Mouse (Mus musculus): ENCODE measurements around the gene Zfpl1. TPM values are rescaled to one million over a fixed set of nuclear protein-coding genes. Genes with fewer than 3 reads are reported as not detected.

The Zfpl1 gene
- total and polyA plus RNA-seq, 2 experiments: 7.9 to 49.1 TPM

DNA sequence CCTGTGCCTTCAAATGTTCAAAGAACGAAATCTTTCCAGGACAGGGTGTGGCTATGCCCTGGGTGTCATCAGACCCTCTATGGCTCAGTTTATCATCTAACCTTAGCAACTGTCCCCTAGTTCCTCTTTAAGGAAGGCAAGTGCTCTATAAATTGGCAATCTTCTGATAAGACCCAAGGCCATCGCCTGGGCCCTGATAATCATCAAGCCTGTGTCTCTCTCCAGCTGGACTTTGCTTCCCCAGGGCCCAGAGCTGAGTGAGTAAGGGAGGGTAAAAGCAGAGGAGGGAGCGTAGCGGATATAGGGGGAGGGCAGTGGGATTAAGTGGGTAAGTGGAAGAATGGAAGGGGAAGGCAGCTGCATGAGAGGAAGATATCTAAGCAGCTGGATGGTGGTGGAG lies 19.7 kb upstream of the Zfpl1 start:
- WGBS: 82% methylated on average over 4 of the region's 4 CpGs
- Histone ChIP-seq H3K36me3 (ENCODE audit: control insufficient read depth, insufficient read depth, low read length) (no peaks in the 10 kb centered on the region), H3K27ac (replicated peaks; ENCODE audit: insufficient read depth, low read depth, low read length) (no peak overlapping the region), H3K9ac (ENCODE audit: low read depth, low read length) (no peak overlapping the region), H3K27me3 (ENCODE audit: control insufficient read depth, insufficient read depth, low read length) (peaks cover 2% of the 10 kb centered on the region; the same call in 1 of the 2 replicates), H3K4me1 (ENCODE audit: control insufficient read depth, insufficient read depth, low read length) (no peaks in the 10 kb centered on the region), H3K79me2 (ENCODE audit: control insufficient read depth, insufficient read depth, low read length) (no peaks in the 10 kb centered on the region), H3K4me3 (ENCODE audit: insufficient read depth, low read depth, low read length) (no peak overlapping the region)
- TF ChIP-seq POLR2A (IDR thresholded peaks at IDR 0.05; ENCODE audit: extremely low read depth, insufficient read depth, low read length): no peak
- TF ChIP-seq CTCF (IDR thresholded peaks at IDR 0.05; ENCODE audit: low read depth, low read length): no peak
- DNase-seq (ENCODE audit: extremely low read depth, low read depth, low spot score): no peak

GRCm38 (mm10) chr19:6102169-6102853 lies 17.6 kb upstream of the Zfpl1 start:
- no peak overlapping the region for H3K27ac ChIP-seq (replicated peaks; ENCODE audit: insufficient read depth, low read depth, low read length)
- DNase-seq (ENCODE audit: extremely low read depth, low read depth, low spot score): no peak
- TF ChIP-seq CTCF (IDR thresholded peaks at IDR 0.05; ENCODE audit: low read depth, low read length) (no peak), POLR2A (IDR thresholded peaks at IDR 0.05; ENCODE audit: extremely low read depth, insufficient read depth, low read length) (no peak)
- H3K27me3 ChIP-seq (ENCODE audit: control insufficient read depth, insufficient read depth, low read length): peaks cover 2% of the 10 kb centered on the region; the same call in 1 of the 2 replicates
- WGBS: 69% methylated on average over 6 of the region's 6 CpGs
- H3K4me3 ChIP-seq (ENCODE audit: insufficient read depth, low read depth, low read length): no peak overlapping the region
- no peaks in the 10 kb centered on the region for H3K36me3 ChIP-seq (ENCODE audit: control insufficient read depth, insufficient read depth, low read length)
- no peaks in the 10 kb centered on the region for H3K79me2 ChIP-seq (ENCODE audit: control insufficient read depth, insufficient read depth, low read length)
- H3K4me1 ChIP-seq (ENCODE audit: control insufficient read depth, insufficient read depth, low read length): no peaks in the 10 kb centered on the region
- no peak overlapping the region for H3K9ac ChIP-seq (ENCODE audit: low read depth, low read length)

GRCm38 (mm10) chr19:6101186-6101585 lies 16.4 kb upstream of the Zfpl1 start:
- Histone ChIP-seq H3K4me1 (ENCODE audit: control insufficient read depth, insufficient read depth, low read length) (no peaks in the 10 kb centered on the region), H3K27ac (replicated peaks; ENCODE audit: insufficient read depth, low read depth, low read length) (no peak overlapping the region), H3K4me3 (ENCODE audit: insufficient read depth, low read depth, low read length) (no peak overlapping the region), H3K9ac (ENCODE audit: low read depth, low read length) (no peak overlapping the region), H3K36me3 (ENCODE audit: control insufficient read depth, insufficient read depth, low read length) (no peaks in the 10 kb centered on the region), H3K27me3 (ENCODE audit: control insufficient read depth, insufficient read depth, low read length) (no peaks in the 10 kb centered on the region), H3K79me2 (ENCODE audit: control insufficient read depth, insufficient read depth, low read length) (no peaks in the 10 kb centered on the region)
- TF ChIP-seq CTCF (IDR thresholded peaks at IDR 0.05; ENCODE audit: low read depth, low read length) (no peak), POLR2A (IDR thresholded peaks at IDR 0.05; ENCODE audit: extremely low read depth, insufficient read depth, low read length) (no peak)
- WGBS: 63% methylated on average over 6 of the region's 6 CpGs
- DNase-seq (ENCODE audit: extremely low read depth, low read depth, low spot score): no peak

DNA sequence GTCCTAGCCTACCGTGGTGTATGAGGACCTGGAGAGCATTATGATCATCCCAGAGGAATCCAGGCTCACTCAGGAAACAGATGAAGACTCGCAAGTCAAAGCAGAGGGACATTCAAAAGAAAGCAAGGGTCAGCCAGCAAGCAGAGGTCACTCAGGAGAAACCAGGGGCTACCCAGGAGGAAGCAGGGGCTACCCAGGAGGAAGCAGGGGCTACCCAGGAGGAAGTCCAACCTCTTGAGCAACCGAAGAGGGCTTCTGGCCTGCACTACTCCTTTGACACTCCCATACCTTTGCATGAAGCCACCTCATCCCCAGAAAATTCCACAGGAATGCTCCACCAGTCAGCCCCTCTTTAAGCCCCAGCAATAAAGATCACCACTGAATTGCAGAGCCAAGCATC lies 13.1 kb upstream of the Zfpl1 start:
- H3K27ac ChIP-seq (replicated peaks; ENCODE audit: insufficient read depth, low read depth, low read length): no peak overlapping the region
- WGBS: 77% methylated on average over 3 of the region's 3 CpGs
- H3K9ac ChIP-seq (ENCODE audit: low read depth, low read length): no peak overlapping the region
- no peaks in the 10 kb centered on the region for H3K4me1 ChIP-seq (ENCODE audit: control insufficient read depth, insufficient read depth, low read length)
- no peak overlapping the region for H3K4me3 ChIP-seq (ENCODE audit: insufficient read depth, low read depth, low read length)
- H3K27me3 ChIP-seq (ENCODE audit: control insufficient read depth, insufficient read depth, low read length): no peaks in the 10 kb centered on the region
- H3K36me3 ChIP-seq (ENCODE audit: control insufficient read depth, insufficient read depth, low read length): no peaks in the 10 kb centered on the region
- no peaks in the 10 kb centered on the region for H3K79me2 ChIP-seq (ENCODE audit: control insufficient read depth, insufficient read depth, low read length)
- TF ChIP-seq CTCF (IDR thresholded peaks at IDR 0.05; ENCODE audit: low read depth, low read length): no peak
- TF ChIP-seq POLR2A (IDR thresholded peaks at IDR 0.05; ENCODE audit: extremely low read depth, insufficient read depth, low read length): no peak
- no peak for DNase-seq (ENCODE audit: extremely low read depth, low read depth, low spot score)

DNA sequence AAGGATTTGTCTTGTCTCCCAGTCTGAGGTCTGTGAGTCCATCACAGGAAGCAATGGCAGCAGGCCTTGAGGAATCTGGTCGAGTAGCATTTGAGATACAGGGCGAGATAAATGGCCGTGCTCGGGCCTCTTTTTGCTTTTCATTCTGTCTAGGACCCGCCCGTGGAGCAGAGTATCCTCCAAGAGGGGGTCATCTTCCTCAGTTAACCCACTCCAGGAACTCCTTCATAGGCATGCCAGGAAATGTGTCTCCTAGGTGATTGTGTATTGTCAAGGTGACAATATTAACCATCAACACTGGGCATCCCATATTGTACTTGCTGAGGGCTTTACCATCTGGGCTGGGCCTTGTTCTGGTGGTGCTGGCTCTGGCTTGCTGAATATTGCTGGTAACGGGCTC lies 9.4 kb upstream of the Zfpl1 start, which contains the start of gene AC131692.1:
Gene AC131692.1 (plus strand): TSS at position 301 of the 400 bp plus-strand sequence.
- TF ChIP-seq POLR2A (IDR thresholded peaks at IDR 0.05; ENCODE audit: extremely low read depth, insufficient read depth, low read length): no peak
- no peak for TF ChIP-seq CTCF (IDR thresholded peaks at IDR 0.05; ENCODE audit: low read depth, low read length)
- no peaks in the 10 kb centered on the region for H3K79me2 ChIP-seq (ENCODE audit: control insufficient read depth, insufficient read depth, low read length)
- H3K27me3 ChIP-seq (ENCODE audit: control insufficient read depth, insufficient read depth, low read length): no peaks in the 10 kb centered on the region
- no peaks in the 10 kb centered on the region for H3K36me3 ChIP-seq (ENCODE audit: control insufficient read depth, insufficient read depth, low read length)
- H3K27ac ChIP-seq (replicated peaks; ENCODE audit: insufficient read depth, low read depth, low read length): no peak within 1 kb of the TSS
- no peak within 1 kb of the TSS for H3K9ac ChIP-seq (ENCODE audit: low read depth, low read length)
- no peak for DNase-seq (ENCODE audit: extremely low read depth, low read depth, low spot score)
- 91% methylated on average over 7 of the region's 7 CpGs for WGBS
- H3K4me3 ChIP-seq (ENCODE audit: insufficient read depth, low read depth, low read length): no peak within 1 kb of the TSS
- H3K4me1 ChIP-seq (ENCODE audit: control insufficient read depth, insufficient read depth, low read length): no peaks in the 10 kb centered on the region

DNA sequence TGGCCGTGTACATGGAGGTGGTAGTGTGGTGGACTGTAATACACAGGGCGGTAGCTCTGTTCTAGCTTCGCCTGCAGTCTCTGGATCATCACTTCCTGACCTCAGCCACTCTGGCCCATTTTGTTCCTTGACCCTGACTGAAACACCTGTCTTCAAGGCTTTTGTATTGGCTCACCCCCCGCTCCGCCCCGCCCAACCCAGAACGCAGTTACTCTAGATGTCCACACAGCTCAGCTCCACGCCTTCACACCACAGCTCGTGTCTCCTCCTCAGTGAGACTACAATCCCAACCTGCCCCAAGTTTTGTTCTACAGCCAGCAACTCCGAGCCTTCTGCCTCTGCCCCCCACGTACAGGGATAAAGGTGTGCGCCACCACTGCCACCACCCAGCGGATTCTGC lies 4.1 kb upstream of the Zfpl1 start:
- H3K4me3 ChIP-seq (ENCODE audit: insufficient read depth, low read depth, low read length): no peak overlapping the region
- peaks cover 2% of the 10 kb centered on the region for H3K4me1 ChIP-seq (ENCODE audit: control insufficient read depth, insufficient read depth, low read length)
- DNase-seq (ENCODE audit: extremely low read depth, low read depth, low spot score): no peak
- peaks cover 2% of the 10 kb centered on the region; the same call in 1 of the 2 replicates for H3K79me2 ChIP-seq (ENCODE audit: control insufficient read depth, insufficient read depth, low read length)
- no peak overlapping the region for H3K27ac ChIP-seq (replicated peaks; ENCODE audit: insufficient read depth, low read depth, low read length)
- no peak overlapping the region for H3K9ac ChIP-seq (ENCODE audit: low read depth, low read length)
- H3K27me3 ChIP-seq (ENCODE audit: control insufficient read depth, insufficient read depth, low read length): no peaks in the 10 kb centered on the region
- no peak for TF ChIP-seq CTCF (IDR thresholded peaks at IDR 0.05; ENCODE audit: low read depth, low read length)
- TF ChIP-seq POLR2A (IDR thresholded peaks at IDR 0.05; ENCODE audit: extremely low read depth, insufficient read depth, low read length): no peak
- H3K36me3 ChIP-seq (ENCODE audit: control insufficient read depth, insufficient read depth, low read length): no peaks in the 10 kb centered on the region
- WGBS: 95% methylated on average over 13 of the region's 13 CpGs
